Mouse (Mus musculus): ENCODE results near the gene Rasef.
"Not testable (repeated sequence)": the region's sequence is repeated elsewhere in the genome, so short reads cannot be mapped to it uniquely, and the experiment has no call there.

The Rasef gene

GRCm38 (mm10) chr4:73790260-73791185 lies at the start of gene Rasef:
Gene Rasef (minus strand): TSS chr4:73790994.
- in situ Hi-C loops (cut with MboI, MseI): no loop called here

- in situ Hi-C loops (cut with MboI, MseI): no loop called here
Observed at GRCm38 (mm10) chr4:73826587-73826986, 35.8 kb upstream of the Rasef start.

- in situ Hi-C loops (cut with MboI, MseI): no loop called here
Observed at GRCm38 (mm10) chr4:73791186-73791540, 369 bp upstream of the Rasef start.

- in situ Hi-C loops (cut with MboI, MseI): no loop called here
Observed at GRCm38 (mm10) chr4:73789534-73789933, 1.3 kb downstream of the Rasef start.

- in situ Hi-C loops (cut with MboI, MseI): no loop called here
Observed at GRCm38 (mm10) chr4:73788076-73788730, 2.6 kb downstream of the Rasef start.

- in situ Hi-C loops (cut with MboI, MseI): no loop called here
Observed at GRCm38 (mm10) chr4:73784147-73784546, 6.6 kb downstream of the Rasef start.

GRCm38 (mm10) chr4:73781061-73781460 lies 9.7 kb downstream of the Rasef start:
- in situ Hi-C loops (cut with MboI, MseI): no loop called here

GRCm38 (mm10) chr4:73775266-73775665 lies 15.5 kb downstream of the Rasef start:
- in situ Hi-C loops (cut with MboI, MseI): no loop called here

GRCm38 (mm10) chr4:73773831-73774810 lies 16.7 kb downstream of the Rasef start:
- in situ Hi-C loops (cut with MboI, MseI): no loop called here

GRCm38 (mm10) chr4:73772028-73772427 lies 18.8 kb downstream of the Rasef start:
- in situ Hi-C loops (cut with MboI, MseI): no loop called here

GRCm38 (mm10) chr4:73770592-73770991 lies 20.2 kb downstream of the Rasef start:
- in situ Hi-C loops (cut with MboI, MseI): no loop called here

GRCm38 (mm10) chr4:73768156-73768555 lies 22.6 kb downstream of the Rasef start:
- in situ Hi-C loops (cut with MboI, MseI): no loop called here

- in situ Hi-C loops (cut with MboI, MseI): no loop called here
Observed at GRCm38 (mm10) chr4:73748219-73748618, 42.6 kb downstream of the Rasef start.

GRCm38 (mm10) chr4:73739439-73739838 lies 51.4 kb downstream of the Rasef start:
- in situ Hi-C loops (cut with MboI, MseI): no loop called here

- in situ Hi-C loops (cut with MboI, MseI): no loop called here
Observed at GRCm38 (mm10) chr4:73719819-73720218, 71.0 kb downstream of the Rasef start.

GRCm38 (mm10) chr4:73718761-73719160 lies 72.0 kb downstream of the Rasef start:
- in situ Hi-C loops (cut with MboI, MseI): no loop called here

- in situ Hi-C loops (cut with MboI, MseI): not testable (repeated sequence)
Observed at GRCm38 (mm10) chr4:73683216-73683615, 107.6 kb downstream of the Rasef start, which contains the start of gene Gm428. Gene Gm428 (plus strand): TSS chr4:73683516.

- in situ Hi-C loops (cut with MboI, MseI): not testable (repeated sequence)
Observed at GRCm38 (mm10) chr4:73668054-73668453, 122.7 kb downstream of the Rasef start, which contains the start of gene Gm11239. Gene Gm11239 (plus strand): TSS chr4:73668354.

Data from regulatory T cell (primary cell).